Mouse (Mus musculus): ENCODE data around the gene Tmem88.
A peak's percentile ranks its signal among the peaks of the same experiment; 100 is the strongest.

Gene Tmem88

GRCm38 (mm10) chr11:69382478-69383105 lies 15.4 kb downstream of the Tmem88 start:
- no peak for DNase-seq (ENCODE audit: low spot score in 2 of 2)

- DNase-seq (ENCODE audit: low spot score in 2 of 2), result no peak
Observed at GRCm38 (mm10) chr11:69381356-69381755, 16.7 kb downstream of the Tmem88 start.

GRCm38 (mm10) chr11:69379600-69379999 lies 18.4 kb downstream of the Tmem88 start:
- no peak for DNase-seq (ENCODE audit: low spot score in 2 of 2)

GRCm38 (mm10) chr11:69377766-69378165 lies 20.3 kb downstream of the Tmem88 start:
- no peak for DNase-seq (ENCODE audit: low spot score in 2 of 2)

- no peak for DNase-seq (ENCODE audit: low spot score in 2 of 2)
Observed at GRCm38 (mm10) chr11:69375646-69376045, 22.4 kb downstream of the Tmem88 start.

GRCm38 (mm10) chr11:69373223-69373965 lies 24.6 kb downstream of the Tmem88 start:
- peak in 1 of 2 experiments; percentile 21 for DNase-seq (ENCODE audit: low spot score in 2 of 2)

GRCm38 (mm10) chr11:69372780-69373170 lies 25.3 kb downstream of the Tmem88 start:
- peak in 1 of 2 experiments; percentile 41 for DNase-seq (ENCODE audit: low spot score in 2 of 2)

- no peak for DNase-seq (ENCODE audit: low spot score in 2 of 2)
Observed at GRCm38 (mm10) chr11:69372056-69372779, 25.8 kb downstream of the Tmem88 start.

- DNase-seq (ENCODE audit: low spot score in 2 of 2), result no peak
Observed at GRCm38 (mm10) chr11:69371601-69372000, 26.4 kb downstream of the Tmem88 start.

GRCm38 (mm10) chr11:69370817-69371215 lies 27.2 kb downstream of the Tmem88 start:
- no peak for DNase-seq (ENCODE audit: low spot score in 2 of 2)

- DNase-seq (ENCODE audit: low spot score in 2 of 2), result no peak
Observed at GRCm38 (mm10) chr11:69369990-69370816, 27.8 kb downstream of the Tmem88 start.

- no peak for DNase-seq (ENCODE audit: low spot score in 2 of 2)
Observed at GRCm38 (mm10) chr11:69369215-69369989, 28.6 kb downstream of the Tmem88 start, which contains the start of gene Chd3. Gene Chd3, minus strand, starts transcription at chr11:69369406.

GRCm38 (mm10) chr11:69368356-69369214 lies 29.4 kb downstream of the Tmem88 start:
- peak in 1 of 2 experiments; percentile 42 for DNase-seq (ENCODE audit: low spot score in 2 of 2)

- peak in 1 of 2 experiments; percentile 11 for DNase-seq (ENCODE audit: low spot score in 2 of 2)
Observed at GRCm38 (mm10) chr11:69367616-69368355, 30.2 kb downstream of the Tmem88 start.

- no peak for DNase-seq (ENCODE audit: low spot score in 2 of 2)
Observed at GRCm38 (mm10) chr11:69366855-69367615, 31.0 kb downstream of the Tmem88 start.

GRCm38 (mm10) chr11:69366157-69366854 lies 31.7 kb downstream of the Tmem88 start:
- DNase-seq (ENCODE audit: low spot score in 2 of 2), result peak; percentile 62 to 66

GRCm38 (mm10) chr11:69365722-69366121 lies 32.3 kb downstream of the Tmem88 start:
- DNase-seq (ENCODE audit: low spot score in 2 of 2), result no peak

- DNase-seq (ENCODE audit: low spot score in 2 of 2), result peak; percentile 30 to 58
Observed at GRCm38 (mm10) chr11:69364910-69365309, 33.1 kb downstream of the Tmem88 start.
